Mouse (Mus musculus) neural tube, embryonic 15.5 days (tissue): ENCODE data around the gene Trub1. TPM values are rescaled to one million over a fixed set of nuclear protein-coding genes. Genes with fewer than 3 reads are reported as not detected.

ENCODE experiments used
- ATAC-seq: fragments of 200-750 bp; cut with Nextera tagmentation; 2 replicates; pipeline ENCODE4 v1.8.0; 2017; ENCODE audit warnings: mild to moderate bottlenecking, moderate TSS enrichment, moderate library complexity; ENCODE audit not compliant: low FRiP score
- H3K27ac ChIP-seq: fragments of 300-500 bp; sonication (generic); replicated peaks from 2 replicates; pipeline ENCODE4 v1.5.1; 2015; ENCODE audit warnings: mild to moderate bottlenecking, inconsistent platforms
- H3K27me3 ChIP-seq: fragments of 300-500 bp; sonication (generic); replicated peaks from 2 replicates; pipeline ENCODE4 v1.6.1; 2015; ENCODE audit warnings: inconsistent platforms
- H3K36me3 ChIP-seq: fragments of 300-500 bp; sonication (generic); 2 replicates; pipeline ENCODE4 v1.6.1; 2015; ENCODE audit warnings: inconsistent platforms
- H3K4me1 ChIP-seq: fragments of 300-500 bp; sonication (generic); 2 replicates; pipeline ENCODE4 v1.6.1; 2015; ENCODE audit warnings: inconsistent platforms
- H3K4me2 ChIP-seq: fragments of 300-500 bp; sonication (generic); 2 replicates; pipeline ENCODE4 v1.6.1; 2015; ENCODE audit warnings: inconsistent platforms, mild to moderate bottlenecking, moderate library complexity
- H3K4me3 ChIP-seq: fragments of 300-500 bp; sonication (generic); replicated peaks from 2 replicates; pipeline ENCODE4 v1.5.1; 2015; ENCODE audit warnings: mild to moderate bottlenecking, inconsistent platforms
- H3K9ac ChIP-seq: fragments of 300-500 bp; sonication (generic); replicated peaks from 2 replicates; pipeline ENCODE4 v1.6.1; 2015; ENCODE audit warnings: mild to moderate bottlenecking, inconsistent platforms
- H3K9me3 ChIP-seq: fragments of 300-500 bp; sonication (generic); replicated peaks from 2 replicates; pipeline ENCODE4 v1.6.1; 2016; ENCODE audit warnings: inconsistent platforms
- WGBS: fragments of 180-500 bp; shearing (Covaris S2); methylation state at CpG from one replicate; pipeline ENCODE4 v1.1.7; 2015; ENCODE audit warnings: mixed read lengths; 5-methylcytosine and 5-hydroxymethylcytosine counted together
- polyA plus RNA-seq: library from polyadenylated mRNA; unstranded; fragments of >200 nt; fragmentation: Nextera tagmentation; extraction: Ambion mirVana; gene quantifications from 2 replicates; pipeline ENCODE4 v1.2.1, GENCODE M21; 2015

The Trub1 gene
- polyA plus RNA-seq, 1 experiment from 2014 or later, result 14.9 TPM

DNA sequence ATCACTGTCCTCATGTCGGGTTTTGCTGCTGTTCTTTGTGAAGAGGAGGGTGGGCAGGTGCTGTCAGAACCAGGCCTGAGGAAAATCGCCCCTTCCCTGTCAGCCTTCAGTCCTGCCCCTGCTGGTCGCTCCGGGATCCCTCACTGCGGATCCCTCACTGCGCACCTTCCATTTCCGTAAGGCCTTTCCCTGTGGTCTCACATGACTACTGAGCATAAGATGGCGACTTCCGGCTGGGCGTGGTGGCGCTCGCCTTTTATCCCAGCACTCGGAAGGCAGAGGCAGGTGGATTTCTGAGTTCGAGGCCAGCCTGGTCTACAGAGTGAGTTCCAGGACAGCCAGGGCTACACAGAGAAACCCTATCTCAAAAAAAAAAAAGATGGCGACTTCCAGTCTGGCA is 27.4 kb upstream of the Trub1 start:
- Histone ChIP-seq H3K9me3 (no peaks in the 10 kb centered on the region), H3K4me1 (no peaks in the 10 kb centered on the region), H3K27ac (no peak overlapping the region), H3K36me3 (no peaks in the 10 kb centered on the region), H3K4me2 (no peak overlapping the region), H3K4me3 (no peak overlapping the region), H3K27me3 (no peaks in the 10 kb centered on the region), H3K9ac (no peak overlapping the region)
- no peak for ATAC-seq
- 98% methylated on average over 15 of the region's 15 CpGs for WGBS

DNA sequence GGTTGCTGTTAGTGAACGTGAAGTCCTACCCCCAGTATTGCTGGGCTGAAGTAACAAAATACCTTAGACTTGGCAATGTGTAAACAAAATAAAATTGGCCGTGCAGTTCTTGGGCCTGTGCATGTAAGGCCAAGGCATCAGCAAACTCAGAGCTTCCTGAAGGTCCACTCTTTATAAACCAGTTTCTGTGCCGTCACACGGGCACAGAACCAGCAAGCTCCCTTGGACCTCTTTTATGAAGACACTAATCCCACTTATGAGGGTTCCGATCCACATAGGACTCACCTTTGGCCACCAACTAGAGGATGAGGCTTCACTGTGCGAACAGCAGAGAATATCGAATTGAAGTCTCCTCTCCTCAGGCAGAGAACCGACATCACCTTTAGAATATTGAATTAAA is 25.9 kb upstream of the Trub1 start:
- no peak overlapping the region for H3K4me2 ChIP-seq
- no peak overlapping the region for H3K9ac ChIP-seq
- ATAC-seq, result no peak
- H3K27ac ChIP-seq, result no peak overlapping the region
- H3K9me3 ChIP-seq, result no peaks in the 10 kb centered on the region
- no peaks in the 10 kb centered on the region for H3K27me3 ChIP-seq
- no peaks in the 10 kb centered on the region for H3K4me1 ChIP-seq
- H3K4me3 ChIP-seq, result no peak overlapping the region
- WGBS, result 94% methylated on average over 8 of the region's 8 CpGs
- no peaks in the 10 kb centered on the region for H3K36me3 ChIP-seq

DNA sequence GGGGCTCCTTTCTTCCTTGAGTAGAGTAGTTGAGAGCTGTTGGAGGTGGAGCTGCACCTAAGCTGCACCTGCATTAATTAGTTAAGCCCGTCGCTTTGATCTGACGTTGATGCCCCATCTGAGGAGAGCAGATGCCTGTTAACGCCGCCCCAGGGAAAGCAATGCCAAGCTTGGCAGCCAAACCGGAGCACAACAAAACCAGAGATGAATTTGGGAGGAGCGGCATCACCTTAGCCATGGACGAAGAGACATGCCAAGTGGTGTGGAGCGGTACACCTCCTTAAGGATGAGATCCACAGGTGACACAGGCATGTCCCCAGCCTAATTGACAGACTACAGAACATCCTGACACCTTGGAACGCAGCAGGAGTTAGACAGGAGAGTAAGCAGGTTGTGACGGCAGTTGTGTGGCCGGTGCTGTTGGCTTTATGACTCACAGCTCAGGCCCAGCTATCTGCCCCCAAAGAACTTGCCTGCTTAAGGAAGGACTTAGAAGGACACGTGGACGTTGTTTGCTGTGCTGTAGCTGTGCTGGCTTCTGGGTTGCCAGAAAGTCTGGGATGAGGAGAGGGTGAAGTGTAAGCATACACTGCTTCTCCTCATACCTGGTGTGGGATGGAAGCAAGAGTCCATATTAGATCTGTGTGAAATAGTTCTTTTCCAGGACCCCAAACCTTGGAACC is 24.8 kb upstream of the Trub1 start:
- 0 out of 2 replicates have a peak, but pooled peaks cover 4% of the 10 kb centered on the region for H3K4me1 ChIP-seq
- no peak for ATAC-seq
- H3K4me3 ChIP-seq, result no peak overlapping the region
- no peak overlapping the region for H3K4me2 ChIP-seq
- no peak overlapping the region for H3K9ac ChIP-seq
- H3K27me3 ChIP-seq, result no peaks in the 10 kb centered on the region
- no peaks in the 10 kb centered on the region for H3K9me3 ChIP-seq
- no peak overlapping the region for H3K27ac ChIP-seq
- WGBS, result 73% methylated on average over 14 of the region's 14 CpGs
- H3K36me3 ChIP-seq, result no peaks in the 10 kb centered on the region

DNA sequence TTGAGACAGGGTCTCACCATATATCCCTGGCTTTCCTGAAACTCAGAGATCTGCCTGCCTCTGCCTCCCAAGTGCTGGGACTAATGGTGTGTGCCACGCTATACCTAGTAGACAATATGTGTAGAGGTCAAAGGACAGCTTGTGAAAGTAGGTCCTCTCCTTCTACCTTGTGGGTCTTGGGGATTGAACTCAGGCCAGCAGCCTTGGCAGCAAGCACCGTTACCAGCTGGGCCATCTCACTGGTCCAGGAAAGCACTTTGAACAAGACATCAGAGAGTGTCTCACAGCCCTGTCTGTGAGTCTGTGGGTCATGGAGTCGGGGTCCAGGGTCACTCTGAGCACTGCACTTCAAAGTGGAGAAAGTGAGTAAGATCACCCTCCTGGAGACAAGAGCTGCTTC is 24.1 kb upstream of the Trub1 start:
- Histone ChIP-seq H3K27ac (no peak overlapping the region), H3K4me3 (no peak overlapping the region), H3K27me3 (no peaks in the 10 kb centered on the region), H3K9ac (no peak overlapping the region), H3K9me3 (no peaks in the 10 kb centered on the region), H3K36me3 (no peaks in the 10 kb centered on the region), H3K4me1 (peaks cover 9% of the 10 kb centered on the region), H3K4me2 (no peak overlapping the region)
- ATAC-seq, result no peak
- 87% methylated on average over 3 of the region's 3 CpGs for WGBS

DNA sequence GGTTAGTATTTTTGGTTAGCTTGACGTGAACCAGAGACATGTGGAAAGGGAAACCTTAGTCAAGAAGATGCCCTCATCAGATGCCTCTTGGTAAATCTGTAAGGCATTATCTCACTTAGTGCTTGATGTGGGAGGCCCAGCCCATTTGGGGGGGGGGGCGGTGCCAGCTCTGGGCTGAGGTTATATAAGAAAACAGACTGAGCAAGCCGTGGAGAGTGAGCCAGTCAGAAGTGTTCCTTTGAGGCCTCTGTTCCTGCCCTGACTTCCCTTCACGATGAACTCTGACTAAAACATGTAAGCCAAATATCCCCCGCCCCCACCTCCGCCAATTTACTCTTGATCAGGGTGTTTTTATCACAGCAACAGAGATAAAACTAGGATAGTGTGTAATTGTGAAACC is 22.8 kb upstream of the Trub1 start:
- Histone ChIP-seq H3K36me3 (no peaks in the 10 kb centered on the region), H3K4me1 (peaks cover 18% of the 10 kb centered on the region), H3K9ac (no peak overlapping the region), H3K4me2 (no peak overlapping the region), H3K9me3 (no peaks in the 10 kb centered on the region), H3K4me3 (no peak overlapping the region), H3K27me3 (no peaks in the 10 kb centered on the region), H3K27ac (no peak overlapping the region)
- ATAC-seq, result no peak
- 83% methylated on average over 6 of the region's 6 CpGs for WGBS

DNA sequence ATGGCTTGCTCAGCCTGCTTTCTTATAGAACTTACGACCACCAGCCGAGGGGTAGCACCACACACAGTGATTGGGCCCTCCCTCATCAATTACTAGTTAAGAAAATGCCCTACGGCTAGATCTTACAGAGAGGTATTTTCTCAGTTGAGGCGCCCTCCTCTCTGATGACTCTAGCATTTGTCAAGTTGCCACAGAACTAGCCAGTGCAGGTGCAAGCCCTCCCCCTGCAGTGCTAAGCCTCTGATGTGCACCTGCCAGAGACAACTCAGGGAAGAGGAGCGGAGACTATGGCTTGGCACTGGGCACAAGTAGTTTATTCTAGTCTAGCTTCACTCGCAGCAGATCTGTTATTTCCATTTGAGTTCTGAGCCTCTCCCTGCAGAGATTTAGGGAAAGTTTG is 21.2 kb upstream of the Trub1 start:
- Histone ChIP-seq H3K27me3 (no peaks in the 10 kb centered on the region), H3K4me2 (no peak overlapping the region), H3K4me3 (no peak overlapping the region), H3K27ac (no peak overlapping the region), H3K36me3 (no peaks in the 10 kb centered on the region), H3K9me3 (no peaks in the 10 kb centered on the region), H3K9ac (no peak overlapping the region), H3K4me1 (peaks cover 18% of the 10 kb centered on the region)
- no peak for ATAC-seq
- 28% methylated on average over 6 of the region's 6 CpGs for WGBS

DNA sequence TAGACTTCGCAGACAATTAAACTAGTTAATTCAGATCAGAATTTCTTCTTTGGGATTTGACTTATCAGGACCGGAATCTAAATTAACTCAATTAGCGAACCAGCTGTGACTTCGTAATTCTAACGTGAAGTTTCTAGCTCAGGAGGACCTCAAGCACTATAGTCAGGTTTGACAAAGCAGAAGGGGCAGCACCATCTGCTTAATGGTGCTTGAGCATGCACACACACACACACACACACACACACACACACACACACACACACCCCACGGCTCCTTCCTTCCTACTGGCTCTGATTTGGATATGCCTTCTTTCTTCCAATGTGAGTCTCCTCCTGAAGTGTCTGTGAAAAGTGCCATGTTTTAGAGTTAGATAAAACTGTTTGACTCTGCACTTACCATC is 18.7 kb upstream of the Trub1 start:
- Histone ChIP-seq H3K9me3 (no peaks in the 10 kb centered on the region), H3K4me3 (no peak overlapping the region), H3K36me3 (no peaks in the 10 kb centered on the region), H3K27ac (no peak overlapping the region), H3K9ac (no peak overlapping the region), H3K4me2 (no peak overlapping the region), H3K4me1 (peaks cover 18% of the 10 kb centered on the region), H3K27me3 (no peaks in the 10 kb centered on the region)
- WGBS, result 26% methylated on average over 6 of the region's 6 CpGs
- ATAC-seq, result peak; percentile 61; the same call in 1 of the 2 replicates

DNA sequence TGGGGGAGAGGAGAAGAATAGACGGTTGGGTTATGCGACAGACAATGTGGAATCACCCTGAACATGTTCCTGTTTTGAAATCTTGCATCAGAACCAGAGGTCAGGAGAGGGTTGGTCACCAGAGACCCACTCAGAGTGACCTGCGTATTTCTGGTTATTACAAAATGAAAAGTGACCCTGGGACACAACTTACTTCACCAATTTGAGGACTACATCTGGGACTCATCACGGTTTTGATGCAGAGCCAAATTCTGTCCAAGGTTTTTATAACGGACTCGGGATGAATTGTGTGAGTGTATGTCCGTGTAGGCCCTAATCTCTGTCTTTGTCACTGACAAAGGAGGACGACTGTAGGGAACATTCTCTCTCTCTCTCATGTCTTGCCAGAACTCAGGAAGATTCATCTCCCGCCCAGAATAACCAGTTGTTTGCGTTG is 16.1 kb upstream of the Trub1 start:
- Histone ChIP-seq H3K4me3 (no peak overlapping the region), H3K27ac (no peak overlapping the region), H3K36me3 (no peaks in the 10 kb centered on the region), H3K4me2 (no peak overlapping the region), H3K27me3 (0 out of 2 replicates have a peak, but pooled peaks cover 6% of the 10 kb centered on the region), H3K9me3 (no peaks in the 10 kb centered on the region), H3K9ac (no peak overlapping the region), H3K4me1 (peaks cover 26% of the 10 kb centered on the region)
- 57% methylated on average over 10 of the region's 10 CpGs for WGBS
- no peak for ATAC-seq

DNA sequence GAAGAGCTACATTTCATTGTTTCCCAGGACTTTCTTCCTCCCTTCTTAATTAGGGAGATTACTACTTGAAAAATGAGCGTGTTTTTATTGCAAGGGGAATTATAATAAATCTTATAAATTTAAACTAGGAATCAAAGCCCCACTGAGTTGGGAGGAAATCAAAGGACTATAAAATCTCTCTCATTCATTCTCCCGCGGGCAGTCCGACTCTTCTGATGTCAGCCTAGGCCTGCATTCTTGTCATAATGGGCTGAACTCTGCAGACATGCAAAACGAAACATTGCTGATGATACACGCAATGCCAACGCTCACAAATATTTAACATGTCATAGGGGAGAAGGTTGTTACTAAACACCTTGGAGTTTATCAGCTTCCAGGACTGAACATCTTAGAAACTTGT is 15.7 kb upstream of the Trub1 start:
- H3K9me3 ChIP-seq, result no peaks in the 10 kb centered on the region
- H3K4me1 ChIP-seq, result peaks cover 27% of the 10 kb centered on the region
- no peak overlapping the region for H3K4me3 ChIP-seq
- no peak overlapping the region for H3K27ac ChIP-seq
- H3K27me3 ChIP-seq, result 0 out of 2 replicates have a peak, but pooled peaks cover 6% of the 10 kb centered on the region
- no peak overlapping the region for H3K4me2 ChIP-seq
- no peaks in the 10 kb centered on the region for H3K36me3 ChIP-seq
- ATAC-seq, result no peak
- no peak overlapping the region for H3K9ac ChIP-seq
- WGBS, result 45% methylated on average over 7 of the region's 7 CpGs

DNA sequence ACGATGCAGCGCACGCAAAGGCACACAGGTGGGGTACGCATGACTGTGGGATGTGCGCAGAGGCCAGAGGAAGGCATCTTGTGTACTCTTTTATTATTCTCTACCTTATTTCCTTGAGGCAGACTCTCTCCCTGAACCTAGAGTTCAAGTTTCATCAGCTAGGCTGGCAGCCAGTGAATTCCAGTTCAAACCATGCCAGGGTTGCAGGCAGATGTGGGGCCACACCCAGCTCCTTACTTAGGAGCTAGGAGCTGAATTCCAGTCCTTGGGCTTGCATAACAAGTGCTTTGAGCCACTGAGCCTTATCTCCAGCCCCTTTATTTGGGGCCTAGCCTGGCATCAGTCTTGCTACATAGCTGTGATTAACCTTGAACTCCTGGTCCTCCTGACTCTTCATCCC is 13.4 kb upstream of the Trub1 start:
- WGBS, result 81% methylated on average over 5 of the region's 5 CpGs
- peaks cover 24% of the 10 kb centered on the region for H3K4me1 ChIP-seq
- H3K9ac ChIP-seq, result no peak overlapping the region
- H3K27me3 ChIP-seq, result 0 out of 2 replicates have a peak, but pooled peaks cover 6% of the 10 kb centered on the region
- H3K4me2 ChIP-seq, result no peak overlapping the region
- H3K36me3 ChIP-seq, result no peaks in the 10 kb centered on the region
- H3K4me3 ChIP-seq, result no peak overlapping the region
- no peak overlapping the region for H3K27ac ChIP-seq
- H3K9me3 ChIP-seq, result no peaks in the 10 kb centered on the region
- ATAC-seq, result no peak

DNA sequence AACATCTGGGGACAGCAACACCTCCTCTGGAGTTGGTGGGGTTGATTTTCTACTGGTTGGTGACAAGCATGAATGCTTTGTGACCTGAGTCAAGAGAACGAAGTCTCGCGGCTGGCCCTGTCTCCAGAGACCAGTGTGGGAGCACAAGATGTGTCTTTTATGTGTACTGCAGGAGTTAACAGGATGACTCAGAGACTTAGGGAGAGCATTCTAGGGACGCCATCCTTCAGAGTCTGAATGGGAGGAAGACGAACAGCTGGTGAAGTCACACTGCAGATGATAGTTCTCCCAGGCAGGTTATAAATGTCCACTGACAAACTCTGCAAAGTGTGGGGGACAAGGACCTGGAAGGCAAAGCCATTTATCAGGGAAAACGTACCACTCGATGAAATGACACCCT is 11.2 kb upstream of the Trub1 start:
- Histone ChIP-seq H3K9me3 (no peaks in the 10 kb centered on the region), H3K4me3 (no peak overlapping the region), H3K9ac (no peak overlapping the region), H3K36me3 (no peaks in the 10 kb centered on the region), H3K27me3 (0 out of 2 replicates have a peak, but pooled peaks cover 6% of the 10 kb centered on the region), H3K27ac (no peak overlapping the region), H3K4me1 (peaks cover 24% of the 10 kb centered on the region), H3K4me2 (no peak overlapping the region)
- WGBS, result 31% methylated on average over 7 of the region's 7 CpGs
- ATAC-seq, result no peak

DNA sequence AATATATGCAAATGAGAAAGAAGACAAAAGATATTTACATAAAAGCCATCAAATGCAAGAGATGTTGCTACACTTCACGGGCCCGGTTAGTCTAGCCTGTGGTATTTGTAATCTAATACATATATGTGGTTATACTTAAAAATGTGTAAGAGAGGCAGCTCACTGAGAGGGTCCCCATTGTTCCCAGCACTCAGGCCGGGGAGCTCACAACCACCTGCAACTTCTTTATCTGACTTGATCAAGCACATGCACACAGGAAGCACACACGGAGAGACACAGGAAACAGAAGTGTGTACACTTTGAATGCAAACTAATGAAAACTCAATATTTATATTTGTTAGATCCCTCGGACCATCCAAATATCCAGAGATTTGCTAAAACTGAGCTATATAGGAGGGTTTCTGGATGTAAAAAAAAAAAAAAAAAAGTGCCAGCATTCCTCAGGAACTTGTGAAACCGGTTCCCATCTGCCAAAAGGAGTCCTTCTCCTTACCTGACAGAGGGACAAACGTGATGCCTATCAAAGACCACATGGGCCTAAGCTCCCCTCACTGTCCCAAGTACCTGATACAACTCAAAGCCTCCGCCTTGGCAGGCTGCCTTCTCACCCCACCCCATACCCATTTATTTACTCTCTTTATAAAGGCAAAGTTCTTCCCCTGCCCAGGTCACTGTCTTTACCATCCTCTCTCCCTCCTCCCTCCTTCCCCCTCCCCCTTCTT is 9.6 kb upstream of the Trub1 start:
- 41% methylated on average over 8 of the region's 8 CpGs for WGBS
- Histone ChIP-seq H3K4me3 (no peak overlapping the region), H3K36me3 (no peaks in the 10 kb centered on the region), H3K27ac (no peak overlapping the region), H3K4me1 (peaks cover 24% of the 10 kb centered on the region), H3K9me3 (no peaks in the 10 kb centered on the region), H3K9ac (no peak overlapping the region), H3K27me3 (0 out of 2 replicates have a peak, but pooled peaks cover 8% of the 10 kb centered on the region), H3K4me2 (no peak overlapping the region)
- ATAC-seq, result no peak
